Mouse (Mus musculus) CH12.LX (cell line): ENCODE data around the gene 4930562C15Rik. TPM values are rescaled to one million over a fixed set of nuclear protein-coding genes. Genes with fewer than 3 reads are reported as not detected.

Experiments used
- DNase-seq: peaks from one replicate; pipeline ENCODE4 v3.0.0-alpha.2; 2013; ENCODE audit errors: extremely low read depth
- H3K27ac ChIP-seq: 2 replicates; pipeline ENCODE4 v1.5.1; 2012; ENCODE audit warnings: low read depth, mild to moderate bottlenecking, control low read depth, moderate library complexity; ENCODE audit not compliant: insufficient read depth
- H3K27me3 ChIP-seq: replicated peaks from 2 replicates; pipeline ENCODE3; 2012; ENCODE audit warnings: inconsistent platforms
- H3K36me3 ChIP-seq, 2 experiments: replicated peaks in 1 of 2; 2 replicates each; pipeline versions ENCODE3 to v1.6.1; 2012; ENCODE audit warnings: inconsistent platforms in 1 of 2, low read length in 1 of 2, mild to moderate bottlenecking in 1 of 2, mixed read lengths in 1 of 2, moderate library complexity in 1 of 2; ENCODE audit not compliant: control insufficient read depth in 1 of 2, insufficient read depth in 1 of 2
- H3K4me1 ChIP-seq, 2 experiments: 2 replicates each; pipeline ENCODE4 v1.6.1; 2012; ENCODE audit warnings: inconsistent platforms in 1 of 2, moderate library complexity in 1 of 2; ENCODE audit not compliant: insufficient read depth in 2 of 2, control insufficient read depth in 1 of 2
- H3K4me2 ChIP-seq: 2 replicates; pipeline ENCODE4 v1.6.1; 2012; ENCODE audit warnings: low read depth, mild to moderate bottlenecking, control low read depth; ENCODE audit not compliant: poor library complexity, insufficient read depth, severe bottlenecking
- H3K4me3 ChIP-seq, 3 experiments: fragments of 150-350 bp in 1 of 3; sonication (generic) in 1 of 3; replicated peaks in 1 of 3; 2 replicates each; pipeline versions ENCODE3 to v1.5.1; 2011 to 2012; ENCODE audit warnings: low read depth in 2 of 3, low read length in 2 of 3, mild to moderate bottlenecking in 2 of 3, moderate library complexity in 2 of 3, control low read depth in 1 of 3, improper control_type of control experiment in 1 of 3, inconsistent platforms in 1 of 3, mixed read lengths in 1 of 3; ENCODE audit not compliant: poor library complexity in 1 of 3
- H3K79me2 ChIP-seq: replicated peaks from 2 replicates; pipeline ENCODE4 v1.6.1; 2012; ENCODE audit warnings: mild to moderate bottlenecking, moderate library complexity; ENCODE audit not compliant: control insufficient read depth, poor library complexity, insufficient read depth, severe bottlenecking; ENCODE audit errors: extremely low read depth
- H3K9ac ChIP-seq: 2 replicates; pipeline ENCODE4 v1.6.1; 2012; ENCODE audit warnings: low read depth, mild to moderate bottlenecking, control low read depth, moderate library complexity; ENCODE audit not compliant: insufficient read depth
- H3K9me3 ChIP-seq: replicated peaks from 2 replicates; pipeline ENCODE3; 2012; ENCODE audit warnings: low read length, inconsistent platforms, mixed read lengths
- BHLHE40 ChIP-seq: IDR thresholded peaks from 2 replicates; pipeline ENCODE4 v1.6.1; 2011; ENCODE audit warnings: mild to moderate bottlenecking, low read depth, low read length, improper control_type of control experiment
- CHD1 ChIP-seq: IDR thresholded peaks from 2 replicates; pipeline ENCODE4 v1.6.1; 2012; ENCODE audit warnings: low read depth, low read length, improper control_type of control experiment, inconsistent platforms
- CTCF ChIP-seq, 2 experiments: IDR thresholded peaks in 1 of 2; conservative IDR thresholded peaks in 1 of 2; 2 replicates each; pipeline ENCODE4 v1.5.1; 2011 to 2012; ENCODE audit warnings: low read depth in 2 of 2, low read length in 2 of 2, improper control_type of control experiment in 1 of 2, inconsistent platforms in 1 of 2, mild to moderate bottlenecking in 1 of 2, moderate library complexity in 1 of 2
- ELF1 ChIP-seq: IDR thresholded peaks from 2 replicates; pipeline ENCODE4 v1.6.1; 2014; ENCODE audit warnings: low read depth, mild to moderate bottlenecking, inconsistent platforms, low read length, improper control_type of control experiment
- ETS1 ChIP-seq: conservative IDR thresholded peaks from 2 replicates; pipeline ENCODE4 v1.6.1; 2012; ENCODE audit warnings: low read depth, mild to moderate bottlenecking, inconsistent platforms, low read length, improper control_type of control experiment, moderate library complexity
- GABPA ChIP-seq: IDR thresholded peaks from 2 replicates; pipeline ENCODE4 v1.6.1; 2012; ENCODE audit warnings: low read depth, low read length, improper control_type of control experiment, inconsistent platforms; ENCODE audit not compliant: insufficient replicate concordance
- HCFC1 ChIP-seq: IDR thresholded peaks from 2 replicates; pipeline ENCODE4 v1.6.1; 2012; ENCODE audit warnings: low read depth, mild to moderate bottlenecking, inconsistent platforms, low read length, improper control_type of control experiment
- JUN ChIP-seq: IDR thresholded peaks from 2 replicates; pipeline ENCODE4 v1.6.1; 2011; ENCODE audit warnings: low read depth, mild to moderate bottlenecking, low read length, improper control_type of control experiment, moderate library complexity; ENCODE audit not compliant: insufficient read depth
- JUND ChIP-seq: conservative IDR thresholded peaks from 2 replicates; pipeline ENCODE4 v1.6.1; 2011; ENCODE audit warnings: low read depth, low read length, improper control_type of control experiment
- KAT2A ChIP-seq: IDR thresholded peaks from 2 replicates; pipeline ENCODE4 v1.6.1; 2012; ENCODE audit warnings: low read length, improper control_type of control experiment, inconsistent platforms; ENCODE audit not compliant: insufficient replicate concordance
- MAX ChIP-seq: IDR thresholded peaks from 2 replicates; pipeline ENCODE4 v1.6.1; 2011; ENCODE audit warnings: low read length, improper control_type of control experiment
- MEF2A ChIP-seq: IDR thresholded peaks from 2 replicates; pipeline ENCODE4 v1.6.1; 2014; ENCODE audit warnings: low read depth, mild to moderate bottlenecking, inconsistent platforms, low read length, improper control_type of control experiment, borderline replicate concordance
- MYC ChIP-seq: IDR thresholded peaks from 2 replicates; pipeline ENCODE4 v1.6.1; 2011; ENCODE audit warnings: low read depth, mild to moderate bottlenecking, improper control_type of control experiment, low read length
- NELFE ChIP-seq: IDR thresholded peaks from 2 replicates; pipeline ENCODE4 v1.6.1; 2011; ENCODE audit warnings: low read depth, low read length, improper control_type of control experiment
- NRF1 ChIP-seq: IDR thresholded peaks from 2 replicates; pipeline ENCODE4 v1.6.1; 2014; ENCODE audit warnings: low read depth, mild to moderate bottlenecking, inconsistent platforms, low read length, improper control_type of control experiment, moderate library complexity
- PAX5 ChIP-seq: IDR thresholded peaks from 2 replicates; pipeline ENCODE4 v1.6.1; 2012; ENCODE audit warnings: low read length, inconsistent platforms, mixed read lengths
- POLR2A ChIP-seq: IDR thresholded peaks from 2 replicates; pipeline ENCODE4 v1.6.1; 2011; ENCODE audit warnings: low read depth, mild to moderate bottlenecking, improper control_type of control experiment, low read length
- RAD21 ChIP-seq: IDR thresholded peaks from 2 replicates; pipeline ENCODE4 v1.6.1; 2011; ENCODE audit warnings: low read depth, mild to moderate bottlenecking, low read length, improper control_type of control experiment, moderate library complexity
- RCOR1 ChIP-seq: conservative IDR thresholded peaks from 2 replicates; pipeline ENCODE4 v1.6.1; 2012; ENCODE audit warnings: low read depth, mild to moderate bottlenecking, inconsistent platforms, low read length, improper control_type of control experiment
- SMC3 ChIP-seq: IDR thresholded peaks from 2 replicates; pipeline ENCODE4 v1.6.1; 2011; ENCODE audit warnings: low read depth, low read length, improper control_type of control experiment
- TBP ChIP-seq: conservative IDR thresholded peaks from 2 replicates; pipeline ENCODE4 v1.6.1; 2011; ENCODE audit warnings: low read depth, low read length, improper control_type of control experiment
- UBTF ChIP-seq: IDR thresholded peaks from 2 replicates; pipeline ENCODE4 v1.6.1; 2012; ENCODE audit warnings: low read depth, mild to moderate bottlenecking, inconsistent platforms, low read length, improper control_type of control experiment, moderate library complexity
- USF1 ChIP-seq: IDR thresholded peaks from 2 replicates; pipeline ENCODE4 v1.6.1; 2014; ENCODE audit warnings: low read depth, mild to moderate bottlenecking, inconsistent platforms, low read length, improper control_type of control experiment
- ZC3H11A ChIP-seq: IDR thresholded peaks from 2 replicates; pipeline ENCODE4 v1.6.1; 2012; ENCODE audit warnings: low read depth, mild to moderate bottlenecking, inconsistent platforms, low read length, improper control_type of control experiment
- ZMIZ1 ChIP-seq: IDR thresholded peaks from 2 replicates; pipeline ENCODE4 v1.6.1; 2012; ENCODE audit warnings: low read depth, mild to moderate bottlenecking, inconsistent platforms, low read length, improper control_type of control experiment
- ZNF384 ChIP-seq: IDR thresholded peaks from 2 replicates; pipeline ENCODE4 v1.6.1; 2012; ENCODE audit warnings: low read depth, low read length, improper control_type of control experiment, inconsistent platforms
- dilution Hi-C: fragments of 300-500 bp; cut with MboI; formaldehyde crosslinking; loops from 2 replicates; pipeline ENCODE4 v1.14.3; 2020; ENCODE audit warnings: low sequenced_read_pairs; ENCODE audit not compliant: extremely low pct_unique_long_range_greater_than_20kb, extremely low pct_ligation_motif_present
- in situ Hi-C: fragments of 300-500 bp; cut with MboI; formaldehyde crosslinking; loops from 3 replicates; pipeline ENCODE4 v1.14.3; 2019; ENCODE audit warnings: low sequenced_read_pairs, low pct_ligation_motif_present, low pct_unique_long_range_greater_than_20kb, mixed read lengths
- polyA plus RNA-seq: library from polyadenylated mRNA; unstranded; fragments of >175 nt; gene quantifications from 2 replicates; pipeline ENCODE4 v1.2.1, GENCODE M21; 2012; ENCODE audit warnings: low read depth; ENCODE audit not compliant: insufficient read length
- total RNA-seq, 2 experiments: library from RNA; depleted of rRNA; stranded (reverse); fragments of 300-350 nt in 1 of 2; fragments of >200 nt in 1 of 2; gene quantifications; 2 replicates each; pipeline ENCODE4 v1.2.3; 2012 to 2014

Gene 4930562C15Rik
- total and polyA plus RNA-seq, 3 experiments, result 0.13 to 0.80 (median 0.20) TPM

DNA sequence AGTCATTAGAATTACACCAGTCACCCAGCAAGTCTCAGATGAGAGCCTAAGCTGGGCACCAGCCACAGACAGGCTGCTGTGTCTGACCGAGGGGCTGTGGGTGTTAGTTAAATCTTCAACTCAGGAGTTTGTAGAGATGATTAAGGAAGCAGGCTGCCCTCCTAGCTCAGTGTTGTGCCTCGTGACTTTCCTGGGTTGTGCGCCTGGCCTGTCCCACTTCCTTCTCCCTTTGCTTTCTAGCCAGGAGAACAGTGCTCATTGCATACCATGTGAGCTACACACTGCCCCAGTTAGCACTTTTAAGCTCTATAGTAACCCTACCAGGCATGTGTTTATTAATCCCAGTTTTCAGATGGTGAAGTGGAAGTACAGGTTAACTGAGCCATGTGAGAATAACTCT lies 4.3 kb downstream of the 4930562C15Rik start:
- Histone ChIP-seq H3K4me2 (no peak overlapping the region), H3K36me3 (no peaks in the 10 kb centered on the region), H3K9ac (no peak overlapping the region), H3K27me3 (no peaks in the 10 kb centered on the region)
- dilution Hi-C loops (no loop called here), in situ Hi-C loops (no loop called here)
- no peak for TF ChIP-seq ETS1
- no peak for TF ChIP-seq MAX
- TF ChIP-seq ZNF384, result no peak
- no peak for TF ChIP-seq BHLHE40
- TF ChIP-seq JUND, result no peak
- no peak for TF ChIP-seq UBTF
- no peak for TF ChIP-seq RAD21
- no peak for TF ChIP-seq ZC3H11A
- TF ChIP-seq, all 38 proteins: peak for 0
- Histone ChIP-seq H3K4me3 (no peak overlapping the region), H3K4me1 (peaks cover 0 to 7% of the 10 kb centered on the region in 2 experiments; a peak in 2 of 4 replicates), H3K79me2 (no peaks in the 10 kb centered on the region), H3K9me3 (no peaks in the 10 kb centered on the region), H3K27ac (no peak overlapping the region)
- no peak for DNase-seq

DNA sequence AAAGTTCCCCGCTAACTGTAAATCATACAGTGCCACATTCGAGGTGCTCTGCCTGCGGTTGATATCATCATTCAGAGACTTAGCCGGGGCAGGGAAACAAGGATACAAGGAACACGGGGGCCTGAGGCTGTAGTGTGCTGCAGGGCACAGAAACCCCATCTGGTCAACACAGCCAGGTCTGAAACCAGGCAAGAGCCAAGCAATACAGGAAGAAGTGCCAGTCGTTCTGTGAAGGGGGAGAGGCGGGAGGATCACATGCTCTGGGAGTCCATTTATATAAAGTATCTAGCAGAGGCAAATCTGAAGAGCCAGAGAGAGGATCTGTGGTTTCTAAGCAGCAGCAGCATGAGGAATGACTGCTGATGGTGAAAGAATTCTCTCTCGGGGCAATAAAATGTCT lies 5.0 kb downstream of the 4930562C15Rik start:
- no peak overlapping the region for H3K4me2 ChIP-seq
- no peak for DNase-seq
- H3K9ac ChIP-seq, result no peak overlapping the region
- TF ChIP-seq POLR2A (no peak), ZC3H11A (no peak), MEF2A (no peak), PAX5 (no peak), ETS1 (no peak), MAX (no peak), MYC (no peak)
- no peaks in the 10 kb centered on the region for H3K27me3 ChIP-seq
- peaks cover 0 to 7% of the 10 kb centered on the region in 2 experiments; a peak in 2 of 4 replicates for H3K4me1 ChIP-seq
- no peaks in the 10 kb centered on the region for H3K36me3 ChIP-seq
- H3K4me3 ChIP-seq, result no peak overlapping the region
- H3K79me2 ChIP-seq, result no peaks in the 10 kb centered on the region
- no peak overlapping the region for H3K27ac ChIP-seq
- in situ Hi-C loops, result no loop called here
- dilution Hi-C loops, result no loop called here
- H3K9me3 ChIP-seq, result no peaks in the 10 kb centered on the region

DNA sequence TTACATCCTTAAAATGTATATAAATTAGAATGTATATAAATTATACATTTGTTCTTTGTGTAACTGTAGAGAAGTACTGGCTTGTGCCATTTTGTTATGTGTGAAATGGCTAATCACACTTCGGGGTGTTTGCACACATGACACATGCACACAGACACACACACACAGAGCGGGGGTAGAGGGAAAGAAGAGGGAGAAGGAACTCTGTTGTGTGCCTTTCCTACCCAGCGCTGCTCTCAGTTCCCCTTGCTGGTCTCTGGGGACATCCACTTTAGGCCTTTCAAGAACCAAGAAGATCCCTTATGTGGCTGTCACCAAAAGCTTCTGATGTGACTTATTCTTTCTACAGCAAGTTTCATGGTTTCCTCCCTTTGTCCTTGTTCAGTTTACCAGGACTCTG lies 11.8 kb downstream of the 4930562C15Rik start:
- Histone ChIP-seq H3K4me1 (peaks cover 13 to 29% of the 10 kb centered on the region in 2 experiments), H3K79me2 (no peaks in the 10 kb centered on the region), H3K4me2 (peak overlapping the region; percentile 18; the same call in 1 of the 2 replicates), H3K27ac (0 out of 2 replicates have a peak overlapping the region, but pooled peaks have one; percentile 7), H3K27me3 (no peaks in the 10 kb centered on the region), H3K9me3 (no peaks in the 10 kb centered on the region), H3K9ac (no peak overlapping the region), H3K36me3 (no peaks in the 10 kb centered on the region), H3K4me3 (no peak overlapping the region)
- in situ Hi-C loops (no loop called here), dilution Hi-C loops (no loop called here)
- peak; percentile 95 for DNase-seq
- TF ChIP-seq CTCF (conservative IDR thresholded peaks at IDR 0.05 in 1 of 2, IDR thresholded peaks at IDR 0.05 in 1 of 2; ENCODE audit: low read depth in 2 of 2, low read length in 2 of 2), result no peak
- TF ChIP-seq UBTF, result no peak
- no peak for TF ChIP-seq NRF1
- TF ChIP-seq MAX, result peak; percentile 85
- TF ChIP-seq ZMIZ1, result no peak
- no peak for TF ChIP-seq GABPA
- peak; percentile 95 for TF ChIP-seq MEF2A
- TF ChIP-seq CHD1, result no peak
- peak; percentile 96 for TF ChIP-seq RCOR1
- TF ChIP-seq NELFE, result no peak
- no peak for TF ChIP-seq PAX5
- TF ChIP-seq TBP, result no peak
- no peak for TF ChIP-seq ZC3H11A
- peak; percentile 86 for TF ChIP-seq KAT2A
- TF ChIP-seq ELF1, result peak; percentile 47
- TF ChIP-seq SMC3, result peak; percentile 22; the same call in 1 of the 2 replicates
- TF ChIP-seq USF1, result no peak
- no peak for TF ChIP-seq ZNF384
- peak; percentile 75 for TF ChIP-seq JUND
- TF ChIP-seq JUN, result peak; percentile 57; the same call in 1 of the 2 replicates
- TF ChIP-seq HCFC1, result peak; percentile 45
- peak; percentile 84 for TF ChIP-seq ETS1
